Mouse (Mus musculus) T-helper 2 cell (primary cell): ENCODE measurements at regions not wholly inside any gene's neighbourhood (a gene's known extent, or its start where the extent isn't known, plus 50 kb on each side); places are given as distances from the start of the nearest gene placed in this dataset.
"Not testable (repeated sequence)": the region's sequence is repeated elsewhere in the genome, so short reads cannot be mapped to it uniquely, and the experiment has no call there.

ENCODE experiments used
- in situ Hi-C: fragments of 300-600 bp; cut with MboI, MseI; formaldehyde crosslinking; loops from one replicate; pipeline ENCODE4 v1.15.1; 2025; ENCODE audit warnings: high pct_unique_total_duplicates

DNA sequence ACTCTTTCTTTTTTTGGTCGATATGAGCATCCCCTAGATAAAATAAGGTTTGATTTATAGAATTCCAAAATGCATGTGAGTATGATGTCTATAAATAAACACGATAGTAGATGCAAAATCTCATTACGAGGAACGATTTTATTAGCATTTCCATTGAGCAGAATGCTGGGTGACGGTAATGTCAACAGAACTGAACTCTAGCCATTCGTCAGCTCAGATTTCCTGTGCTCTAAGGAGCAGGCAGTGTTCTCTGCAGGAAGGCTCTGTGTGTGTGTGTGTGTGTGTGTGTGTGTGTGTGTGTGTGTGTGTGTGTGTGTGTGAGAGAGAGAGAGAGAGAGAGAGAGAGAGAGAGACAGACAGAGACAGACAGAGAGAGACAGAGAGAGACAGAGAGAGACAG lies 279.6 kb upstream of the 3110018I06Rik start:
- in situ Hi-C loops = not testable (repeated sequence)

DNA sequence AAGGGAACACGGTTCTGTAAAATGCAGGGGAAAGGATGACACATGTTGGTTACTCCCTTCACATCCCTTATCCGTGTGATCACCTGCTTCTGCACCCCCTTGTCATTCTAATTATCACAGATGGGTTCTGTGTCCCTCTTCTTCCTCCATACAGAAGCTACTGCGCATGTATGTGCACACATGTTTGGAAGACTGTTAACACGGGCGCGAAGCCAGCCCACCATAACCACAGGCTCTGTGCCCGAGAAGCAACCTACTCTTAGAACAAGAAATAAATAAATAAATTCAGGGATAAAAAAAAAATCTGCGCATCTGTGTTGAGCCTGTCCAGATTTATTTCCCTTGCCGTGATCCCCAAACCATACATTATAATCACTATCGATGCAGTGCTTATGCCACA lies 275.6 kb upstream of the 3110018I06Rik start:
- in situ Hi-C loops = no loop called here

DNA sequence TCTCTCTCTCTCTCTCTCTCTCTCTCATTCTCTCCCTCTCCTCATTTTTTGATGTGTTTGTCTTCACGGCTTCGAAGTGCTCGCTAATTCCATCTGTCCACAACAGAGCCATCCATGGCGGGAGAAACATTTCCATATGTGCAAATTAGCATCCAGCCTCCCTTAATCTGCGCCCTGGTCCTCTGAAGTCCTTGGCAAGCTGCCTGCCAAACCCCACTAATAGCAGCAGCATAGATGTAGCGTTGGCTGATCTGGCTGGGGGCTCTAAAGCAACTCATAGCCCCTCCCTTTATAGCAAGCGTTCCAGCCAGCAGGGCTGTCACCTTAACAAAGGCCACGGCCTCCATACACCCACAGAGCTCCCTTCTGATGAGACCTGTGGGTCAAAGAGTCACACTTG lies 272.3 kb upstream of the 3110018I06Rik start:
- in situ Hi-C loops = no loop called here

DNA sequence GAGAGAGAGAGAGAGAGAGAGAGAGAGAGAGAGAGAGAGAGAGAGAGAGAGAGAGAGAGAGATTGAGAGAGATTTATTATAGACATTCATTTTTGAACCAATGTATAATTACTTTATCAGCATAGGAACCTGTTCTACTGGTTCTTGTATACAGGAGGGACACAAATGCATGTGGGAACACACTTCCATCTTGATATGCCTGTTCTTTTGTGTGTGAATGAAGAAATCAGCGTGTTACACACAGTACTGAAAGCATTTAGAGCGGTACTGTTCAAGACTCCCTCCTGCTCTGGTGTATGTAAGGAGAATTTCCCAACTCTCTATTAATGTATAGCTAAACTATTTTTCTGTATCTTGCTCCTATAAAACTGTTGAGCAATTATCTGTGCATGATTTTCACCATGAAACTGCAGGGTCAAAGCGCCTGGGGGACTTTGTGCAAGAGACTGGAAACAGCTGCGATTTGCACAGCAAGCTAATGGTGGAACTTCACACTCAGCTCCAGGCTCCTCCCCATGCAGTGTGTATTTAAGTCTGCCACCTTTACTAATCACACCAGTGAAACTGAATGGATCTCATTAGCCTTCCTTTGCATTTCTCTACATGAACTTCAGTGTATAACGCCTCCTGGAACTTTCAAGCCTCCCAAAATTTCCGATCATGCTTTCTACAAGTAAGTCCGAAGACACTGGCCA lies 267.0 kb upstream of the 3110018I06Rik start:
- in situ Hi-C loops = no loop called here

DNA sequence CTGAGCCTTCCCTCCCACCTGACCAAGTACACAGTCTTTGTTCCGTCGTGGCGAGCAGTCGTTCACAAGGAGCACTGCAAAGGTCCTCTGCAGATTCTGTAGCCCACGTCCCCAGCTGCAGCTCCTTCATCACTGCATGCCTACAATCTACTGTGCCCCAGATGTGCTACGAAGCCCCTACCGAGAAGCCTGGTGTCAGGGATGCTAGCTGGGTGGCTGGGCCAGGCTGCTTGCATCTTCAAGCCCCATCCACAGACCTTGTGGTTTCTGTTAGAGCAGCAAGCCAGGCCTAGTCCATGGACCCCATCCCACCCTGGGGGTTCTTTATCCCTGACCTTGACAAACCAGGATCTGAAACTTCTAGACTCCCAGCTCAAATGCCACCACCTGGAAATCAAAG lies 266.3 kb upstream of the 3110018I06Rik start:
- in situ Hi-C loops = no loop called here

DNA sequence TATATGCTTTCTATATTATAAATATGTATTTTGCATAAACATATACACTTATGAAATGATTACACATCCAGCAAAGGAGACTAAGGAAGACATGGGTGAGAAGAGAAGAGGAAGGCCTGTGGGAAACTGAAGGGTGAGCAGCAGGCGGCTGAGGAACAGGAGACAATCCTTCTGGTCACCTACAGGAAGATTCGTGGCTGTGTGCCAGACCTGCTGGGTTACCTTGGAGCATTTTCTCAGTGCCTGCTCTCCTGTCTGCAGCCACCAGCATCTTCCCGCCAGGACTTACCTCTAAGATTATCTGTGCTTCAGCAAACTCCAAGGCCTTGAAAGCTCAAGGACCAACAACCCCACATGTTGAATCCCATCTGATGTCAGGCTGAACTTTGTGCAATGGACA lies 258.3 kb upstream of the 3110018I06Rik start:
- in situ Hi-C loops = no loop called here

DNA sequence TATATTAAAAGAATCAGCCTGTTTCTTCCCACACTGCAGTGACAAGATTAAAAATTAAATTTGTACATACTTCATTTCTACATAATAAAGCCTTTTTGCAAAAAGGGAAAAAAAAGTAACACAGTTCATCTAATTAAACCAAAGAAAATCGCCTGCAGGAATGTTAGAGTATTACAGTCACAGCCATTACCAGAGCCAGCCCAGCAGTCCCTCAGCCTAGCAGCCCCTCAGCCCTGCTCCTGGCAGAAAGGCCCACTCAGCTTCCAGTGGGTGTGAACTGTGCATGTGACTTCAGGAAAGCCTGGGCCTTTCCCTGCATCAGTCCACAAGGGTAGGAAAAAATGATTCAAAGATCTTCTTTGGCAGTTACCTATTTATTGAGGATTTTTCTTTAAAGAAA lies 256.8 kb upstream of the 3110018I06Rik start:
- in situ Hi-C loops = no loop called here

DNA sequence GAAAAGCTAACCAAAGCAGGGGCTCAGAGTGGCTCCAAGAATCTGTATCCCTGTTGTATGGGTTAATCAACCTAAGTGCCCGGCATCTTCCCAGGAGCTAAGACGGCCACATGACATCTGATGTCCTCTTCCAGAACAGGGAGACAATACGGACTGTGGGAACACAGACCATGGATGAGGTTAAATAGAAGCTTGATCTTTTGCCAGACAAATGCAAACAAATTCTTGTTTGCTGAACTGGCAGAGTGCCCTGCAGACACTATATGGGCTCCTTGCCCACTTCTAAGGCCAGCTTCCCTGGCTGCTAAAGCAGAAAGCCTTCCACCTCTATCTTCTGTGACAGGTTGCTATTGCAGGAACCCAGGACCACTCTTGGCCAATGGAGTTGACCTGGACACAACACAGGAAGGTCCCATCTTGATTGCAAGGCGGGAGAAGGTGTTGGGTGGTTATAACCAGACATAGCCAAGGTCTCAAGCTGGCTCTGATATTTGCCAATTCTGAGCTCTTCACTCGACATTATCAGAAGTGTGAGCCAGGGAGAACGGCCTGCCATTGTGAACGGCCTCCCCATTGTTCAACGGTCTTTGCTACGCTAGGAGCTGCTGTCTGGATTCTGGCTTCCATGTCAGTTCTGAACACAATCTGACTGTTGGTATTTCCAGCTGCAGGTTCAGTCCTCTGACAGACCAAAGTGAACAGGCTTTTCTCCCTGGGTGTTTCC lies 237.5 kb upstream of the 3110018I06Rik start:
- in situ Hi-C loops = no loop called here

DNA sequence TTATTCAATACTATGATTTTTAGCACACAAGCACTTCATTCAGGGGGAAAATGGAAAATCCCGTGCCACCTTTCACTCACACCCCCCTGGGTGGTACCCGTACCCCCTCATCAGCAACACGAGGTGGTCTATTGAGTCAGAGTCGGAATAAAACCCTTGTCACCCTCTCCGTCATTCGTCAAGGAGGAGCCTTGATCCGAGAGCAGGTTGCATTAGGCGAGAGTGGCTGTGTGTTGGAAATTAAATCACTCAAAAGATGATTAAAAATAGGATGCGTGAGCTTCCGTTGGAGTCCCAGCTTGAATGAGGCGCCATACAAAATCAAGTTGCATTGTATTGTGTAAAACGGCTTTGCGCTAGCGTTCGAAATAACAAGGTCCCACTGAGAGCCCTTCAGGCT lies 236.5 kb upstream of the 3110018I06Rik start:
- in situ Hi-C loops = no loop called here

DNA sequence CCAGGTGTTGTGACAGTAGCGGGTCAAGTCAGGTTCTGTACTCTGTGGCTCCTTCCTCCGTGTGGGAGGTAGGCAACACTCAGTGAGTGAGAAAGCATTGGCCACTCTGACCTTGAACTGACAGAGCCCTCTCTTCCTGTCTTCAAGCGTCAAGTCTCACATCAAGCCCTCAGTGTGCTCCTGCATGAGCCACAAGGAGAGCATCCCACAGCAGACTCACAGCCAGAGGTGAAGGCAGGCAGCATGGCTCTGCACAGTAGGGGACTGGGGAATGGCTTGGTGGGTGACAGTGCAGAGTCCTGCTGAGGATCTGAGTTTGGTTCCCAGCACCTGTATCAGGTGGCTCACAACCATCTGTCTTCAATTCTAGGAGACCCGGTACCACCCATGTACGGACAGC lies 226.4 kb upstream of the 3110018I06Rik start:
- in situ Hi-C loops = no loop called here

DNA sequence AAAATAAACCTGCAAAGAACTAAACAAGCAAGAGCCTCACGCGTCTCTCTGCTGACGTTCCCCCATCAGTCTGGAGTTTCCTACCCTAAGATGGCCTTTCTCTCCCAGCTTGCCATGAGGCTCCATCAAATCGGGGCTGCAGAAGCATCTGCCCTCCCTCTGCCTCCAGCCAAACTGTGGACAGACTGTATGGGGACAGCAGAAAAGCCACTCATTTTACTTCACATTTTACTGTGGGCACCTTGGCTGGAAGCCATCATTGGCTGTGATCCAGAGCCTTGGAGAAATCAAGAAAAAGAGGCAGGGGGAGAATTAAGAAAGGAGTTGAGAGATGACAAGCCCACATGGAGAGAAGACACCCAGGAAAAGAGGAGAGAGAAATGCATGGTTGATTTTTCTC lies 225.9 kb upstream of the 3110018I06Rik start:
- in situ Hi-C loops = no loop called here

DNA sequence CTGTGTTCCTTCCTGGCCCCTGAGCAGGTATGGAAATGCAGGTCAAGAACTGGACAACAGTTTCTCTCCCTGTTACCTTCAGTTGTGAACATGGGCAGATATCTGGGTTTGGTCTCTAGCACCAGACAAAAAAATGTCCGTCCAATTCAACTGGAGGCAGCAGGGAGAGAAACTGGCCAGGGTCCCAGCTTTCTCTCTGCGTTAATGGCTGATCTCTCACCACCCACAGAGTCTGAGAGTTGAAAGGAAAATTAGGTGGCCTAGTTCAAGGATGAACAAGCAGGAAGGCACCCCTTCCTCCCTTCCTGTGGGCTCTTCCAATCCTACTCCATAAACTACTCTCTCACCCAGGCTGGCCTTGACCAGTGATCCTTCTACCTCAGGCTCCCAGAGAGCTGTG lies 221.7 kb upstream of the 3110018I06Rik start:
- in situ Hi-C loops = no loop called here

DNA sequence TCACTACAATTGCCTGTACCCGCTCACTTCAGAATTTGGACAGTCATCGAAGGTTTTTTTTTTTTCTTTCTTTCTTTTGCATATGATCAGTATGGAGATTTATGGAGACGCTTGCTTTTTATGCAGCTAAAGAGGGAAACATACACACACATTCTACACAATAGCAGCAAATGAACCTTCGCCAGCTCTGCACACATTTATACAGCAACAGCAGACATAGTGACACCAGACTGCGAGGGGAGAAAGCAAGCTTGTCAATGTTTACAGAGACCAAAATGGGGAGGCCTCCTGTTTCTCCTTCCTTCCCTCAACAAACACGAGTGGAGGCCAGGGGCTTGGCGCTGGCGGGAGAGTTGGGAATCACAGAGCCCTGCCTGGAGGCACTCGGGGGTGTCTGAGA lies 202.8 kb upstream of the 3110018I06Rik start:
- in situ Hi-C loops = no loop called here

DNA sequence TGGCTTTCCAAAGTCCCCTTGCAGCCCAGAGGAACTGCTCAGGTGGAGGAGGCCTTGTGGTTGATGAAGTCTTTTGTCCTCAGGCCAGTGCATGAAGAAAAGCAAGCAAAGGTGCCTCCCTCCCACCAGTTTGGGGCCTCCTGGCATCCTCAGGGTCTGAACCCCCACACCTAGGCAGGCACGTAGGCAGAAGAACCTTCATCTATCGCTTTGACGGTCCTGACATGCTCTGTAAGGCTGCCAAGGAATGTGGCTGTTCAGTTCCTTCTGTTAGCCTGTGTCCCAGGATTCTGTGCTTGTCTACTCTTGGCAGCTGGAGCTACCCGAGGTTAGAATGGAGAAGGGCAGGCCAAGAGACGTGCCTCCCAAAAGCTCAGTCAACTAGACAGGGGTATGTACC lies 197.1 kb upstream of the 3110018I06Rik start:
- in situ Hi-C loops = no loop called here

DNA sequence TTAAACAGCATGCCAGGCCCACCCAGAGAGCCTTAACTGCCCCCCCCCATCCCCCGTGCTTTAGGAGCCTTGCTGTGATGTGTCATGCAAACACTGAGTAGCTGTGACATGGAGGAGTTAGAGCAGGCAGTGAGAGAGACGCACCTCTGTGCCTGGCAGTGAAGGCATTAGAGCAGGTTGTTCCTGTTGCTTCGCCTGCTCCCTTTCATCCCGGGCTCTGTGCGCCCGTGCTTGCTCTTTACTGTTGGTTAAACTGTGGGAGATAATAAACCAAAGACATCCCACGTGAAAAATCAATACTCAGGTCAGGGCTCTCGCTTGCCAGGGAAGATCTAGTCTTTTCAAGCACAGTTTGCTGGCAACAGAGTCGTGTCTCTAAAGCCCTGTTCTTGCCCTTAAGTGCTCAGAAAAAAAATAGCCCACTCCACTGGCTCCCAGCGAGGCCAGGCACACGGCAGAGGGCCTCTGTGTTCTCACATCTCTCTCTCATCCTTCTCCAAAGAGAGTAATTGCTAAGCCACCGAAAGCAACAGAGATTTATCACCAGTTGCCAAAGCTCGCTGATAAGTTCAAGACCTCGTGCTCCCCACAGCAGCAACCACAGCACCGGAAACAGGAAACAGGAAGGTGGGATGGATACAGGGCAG lies 181.2 kb upstream of the 3110018I06Rik start:
- in situ Hi-C loops = no loop called here

DNA sequence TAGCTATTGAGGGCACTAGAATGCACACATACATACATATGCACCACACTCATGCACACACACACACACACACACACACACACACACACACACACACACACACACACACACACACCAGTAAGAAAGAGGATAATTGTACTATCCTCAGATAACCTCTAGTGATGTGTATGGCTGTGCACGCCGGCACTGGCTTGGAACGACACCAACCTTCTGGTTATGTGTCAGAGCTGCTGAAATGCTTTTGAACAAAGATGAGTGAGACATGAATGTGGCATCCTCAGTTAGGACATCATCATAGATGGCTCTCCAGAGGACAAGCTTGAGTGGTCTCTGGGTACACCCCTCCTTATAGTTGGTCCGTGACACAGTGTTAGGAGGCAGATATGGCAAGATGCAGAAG lies 173.0 kb upstream of the 3110018I06Rik start:
- in situ Hi-C loops = no loop called here

DNA sequence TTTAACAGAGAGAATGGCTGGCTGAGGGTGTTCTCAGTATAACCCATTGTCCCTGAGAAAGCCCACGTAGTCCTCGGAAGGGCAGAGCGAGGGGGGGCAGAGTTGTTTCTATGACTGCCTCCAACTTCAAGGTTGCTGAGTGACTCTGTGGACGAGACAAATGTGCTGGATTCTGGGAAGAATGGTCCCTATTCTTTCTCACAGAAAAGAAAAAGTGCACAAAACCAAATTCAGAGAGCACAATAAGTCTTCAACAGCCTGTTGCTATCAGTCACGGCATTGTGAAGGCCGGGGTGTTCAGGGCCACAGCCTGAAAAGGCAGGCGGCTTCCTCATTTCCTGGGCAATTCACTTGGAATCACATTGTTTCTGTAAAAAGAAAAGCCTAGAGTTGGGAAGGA lies 165.6 kb upstream of the 3110018I06Rik start:
- in situ Hi-C loops = no loop called here

DNA sequence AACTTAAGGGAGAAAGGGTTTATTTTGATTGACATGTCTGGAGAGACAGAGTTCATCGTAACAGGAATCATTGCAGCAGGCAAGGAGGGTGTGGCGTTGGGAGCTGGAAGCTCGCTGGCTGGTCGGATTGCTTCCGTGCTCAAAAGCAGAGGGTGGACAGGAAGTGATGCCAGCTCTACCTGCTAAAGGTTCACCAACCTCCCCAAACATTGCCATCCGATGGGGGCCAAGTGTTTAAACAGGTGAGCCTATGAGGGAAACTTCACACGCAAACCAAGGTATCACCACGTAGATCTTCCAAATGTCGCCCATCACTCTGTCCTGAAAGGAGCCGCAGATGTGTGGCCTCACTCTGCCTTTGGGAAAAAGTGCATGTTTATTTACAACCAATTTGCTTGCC lies 162.3 kb upstream of the 3110018I06Rik start:
- in situ Hi-C loops = no loop called here

DNA sequence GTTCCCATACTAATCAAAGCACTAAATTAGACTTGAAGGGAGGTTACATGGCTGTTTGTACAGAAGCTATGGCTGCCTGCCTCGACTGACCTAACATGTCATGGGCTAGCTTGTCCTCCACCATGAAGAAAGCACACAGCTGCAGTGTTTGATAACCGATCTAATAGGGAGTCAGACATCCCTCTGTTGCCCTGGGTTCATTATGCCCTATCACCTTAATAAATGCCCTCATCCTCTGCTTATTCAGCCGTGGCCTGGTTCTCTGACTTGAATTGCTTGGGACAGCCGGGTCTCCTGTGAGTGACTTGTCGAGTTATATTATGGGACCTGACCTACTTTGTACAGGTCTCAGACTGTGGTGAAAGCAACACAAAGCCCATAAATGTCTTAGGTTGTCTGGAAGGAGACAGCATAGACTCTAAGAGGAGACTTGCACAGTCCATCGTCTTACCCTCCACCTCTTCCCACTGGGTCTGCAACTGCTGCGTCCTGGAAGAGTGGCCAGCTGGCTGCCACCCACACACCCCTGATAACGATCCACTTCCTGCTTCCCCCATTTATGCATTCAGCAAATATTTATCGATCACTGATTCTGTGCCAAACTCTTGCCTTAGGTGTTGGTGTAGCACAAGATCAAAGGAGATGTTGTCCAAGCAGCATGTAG lies 161.2 kb upstream of the 3110018I06Rik start:
- in situ Hi-C loops = no loop called here

DNA sequence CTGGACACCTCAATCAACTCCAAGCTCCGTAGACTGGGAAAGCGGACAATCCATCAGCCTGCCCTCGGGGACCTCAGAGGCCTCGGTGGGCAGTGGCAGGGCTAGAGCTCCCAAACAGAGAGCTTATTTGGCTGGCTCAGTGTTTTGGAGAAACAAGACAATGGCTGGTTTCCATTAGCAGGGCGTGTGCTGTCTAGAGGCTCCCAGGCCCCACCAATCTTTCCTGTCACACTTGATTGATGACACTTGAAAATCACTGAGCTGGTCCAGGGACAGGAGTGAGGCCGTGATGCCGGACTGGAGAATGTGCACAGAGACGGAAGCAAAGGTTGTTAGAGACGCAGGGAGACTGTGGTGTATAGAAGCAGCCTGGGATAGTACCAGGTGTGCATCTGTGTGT lies 159.4 kb upstream of the 3110018I06Rik start:
- in situ Hi-C loops = no loop called here

DNA sequence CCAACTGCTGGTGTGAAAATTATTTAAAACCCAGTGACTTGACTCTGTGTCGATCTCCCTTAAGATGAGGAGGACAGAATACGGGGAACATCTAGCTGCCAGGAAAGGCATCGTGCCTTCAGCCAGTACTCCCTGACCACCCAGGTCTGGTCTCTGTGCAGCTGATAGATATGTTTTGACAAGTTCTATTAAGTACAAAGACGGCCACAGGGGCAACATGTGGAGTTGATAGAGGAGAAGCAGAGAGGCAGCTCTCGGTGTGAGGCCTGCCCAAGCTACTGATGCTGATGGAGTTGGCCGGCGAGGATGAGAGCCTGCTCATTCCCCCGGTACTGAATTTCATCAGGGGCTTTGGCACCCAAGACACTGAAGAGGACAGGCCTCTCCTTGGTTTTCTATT lies 154.1 kb upstream of the 3110018I06Rik start:
- in situ Hi-C loops = no loop called here

DNA sequence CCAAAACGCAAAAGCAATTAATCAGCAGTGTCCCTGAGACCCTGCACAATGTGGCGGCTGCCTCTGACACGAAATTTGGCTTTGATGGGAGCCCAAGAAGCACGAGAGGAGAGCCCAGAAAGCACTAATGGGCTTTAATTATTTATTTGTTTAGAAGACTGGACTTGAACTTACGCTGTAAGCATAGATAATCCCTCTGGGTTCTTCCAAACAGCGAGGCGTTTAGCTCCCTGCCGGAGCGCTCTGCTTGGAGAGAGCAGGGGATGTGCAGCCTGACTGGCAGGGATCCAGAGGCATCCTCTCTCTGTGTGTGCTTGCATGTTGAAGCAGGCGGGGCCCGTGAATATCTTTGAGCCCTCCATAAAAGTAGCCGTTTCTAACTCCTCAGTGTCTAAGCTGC lies 153.3 kb upstream of the 3110018I06Rik start:
- in situ Hi-C loops = no loop called here

DNA sequence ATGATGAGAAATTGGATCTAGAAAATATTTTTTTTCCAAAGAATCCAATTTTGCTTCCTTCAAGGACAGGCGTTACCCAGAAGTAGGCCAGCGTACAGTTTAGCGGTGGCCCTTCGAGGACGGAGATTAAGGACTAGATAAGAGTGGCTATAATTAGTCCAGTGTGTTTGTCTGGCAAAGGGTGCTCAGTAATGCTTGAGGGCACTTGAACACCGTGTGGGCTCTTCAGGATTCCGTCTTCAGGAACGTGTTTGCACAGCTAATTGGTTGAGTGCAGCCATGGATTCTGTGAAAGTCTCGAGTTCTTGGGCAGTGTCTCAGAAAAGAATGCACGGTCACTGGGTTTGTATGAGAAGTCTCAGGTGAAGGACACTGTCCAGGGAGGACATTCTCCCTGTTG lies 149.7 kb upstream of the 3110018I06Rik start:
- in situ Hi-C loops = no loop called here
